Mouse (Mus musculus): ENCODE data around the gene Mcm9. TPM values are rescaled to one million over a fixed set of nuclear protein-coding genes. Genes with fewer than 3 reads are reported as not detected.
"Not testable (repeated sequence)": the region's sequence is repeated elsewhere in the genome, so short reads cannot be mapped to it uniquely, and the experiment has no call there.

The Mcm9 gene
- total RNA-seq, 2 experiments from 2014 or later = 5.2 to 5.3 TPM

DNA sequence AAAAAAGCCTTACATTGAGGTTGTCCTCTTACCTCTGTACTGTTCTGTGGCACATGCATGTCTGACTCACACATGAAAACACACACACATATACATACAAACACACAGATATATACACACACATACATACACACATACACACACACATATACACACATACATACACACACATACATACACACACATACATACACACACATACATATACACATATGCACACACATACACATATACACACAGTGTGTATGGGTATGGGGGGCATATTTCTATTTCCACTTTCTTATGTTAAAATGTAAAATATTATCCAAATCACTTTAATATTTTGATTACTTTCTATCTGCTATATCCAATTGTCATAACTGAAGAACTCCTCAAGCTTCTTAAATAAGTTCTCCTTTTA lies 121.6 kb downstream of the Mcm9 start:
- no peak for TF ChIP-seq CTCF (conservative IDR thresholded peaks at IDR 0.05)
- no peak for DNase-seq (ENCODE audit: low spot score in 2 of 2)
- peak overlapping the region; percentile 63; the same call in 1 of the 2 replicates for H3K27ac ChIP-seq
- no peak overlapping the region for H3K4me3 ChIP-seq

DNA sequence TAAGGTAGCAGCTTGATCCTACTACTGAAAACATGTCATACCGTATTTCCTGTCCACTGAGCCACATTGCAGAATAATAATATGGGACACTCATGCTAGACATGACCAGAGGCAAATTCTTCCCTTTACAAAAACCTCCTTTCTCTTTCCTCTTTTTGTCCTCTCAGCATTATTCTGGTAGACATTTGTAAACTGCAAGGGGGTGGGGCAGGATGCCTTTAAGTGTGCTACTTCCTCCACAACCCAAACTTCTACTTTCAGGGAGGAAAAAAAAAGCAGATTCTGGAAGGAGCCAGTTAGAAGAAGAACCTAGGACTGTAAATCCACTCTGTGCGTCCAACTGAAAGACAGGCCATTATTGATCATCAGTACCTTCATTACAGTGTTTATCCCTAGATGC lies 124.7 kb downstream of the Mcm9 start:
- H3K4me3 ChIP-seq = no peak overlapping the region
- DNase-seq (ENCODE audit: low spot score in 2 of 2) = no peak
- TF ChIP-seq CTCF (conservative IDR thresholded peaks at IDR 0.05) = no peak
- peak overlapping the region; percentile 29 for H3K27ac ChIP-seq

DNA sequence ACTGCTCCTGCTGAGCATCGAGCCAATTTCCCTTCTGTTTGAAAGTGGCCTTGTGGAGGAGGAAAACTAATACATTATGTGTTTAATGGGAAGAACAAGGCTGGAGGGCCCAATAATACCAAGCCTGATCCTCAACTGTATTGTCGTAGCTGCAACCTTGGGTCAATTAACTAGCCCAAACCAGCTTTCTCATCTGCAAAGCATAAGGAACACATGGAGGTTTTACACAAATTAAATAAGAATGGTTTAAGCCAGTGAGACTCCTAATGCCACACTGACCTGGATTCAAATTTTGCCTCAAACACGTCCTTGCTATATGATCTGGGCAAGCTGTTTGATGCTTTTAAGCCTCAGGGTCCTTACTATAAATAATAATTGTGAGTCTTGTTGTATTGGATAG lies 125.2 kb downstream of the Mcm9 start:
- TF ChIP-seq CTCF (conservative IDR thresholded peaks at IDR 0.05) = no peak
- no peak for DNase-seq (ENCODE audit: low spot score in 2 of 2)
- Histone ChIP-seq H3K4me3 (no peak overlapping the region), H3K27ac (peak overlapping the region; percentile 29)

DNA sequence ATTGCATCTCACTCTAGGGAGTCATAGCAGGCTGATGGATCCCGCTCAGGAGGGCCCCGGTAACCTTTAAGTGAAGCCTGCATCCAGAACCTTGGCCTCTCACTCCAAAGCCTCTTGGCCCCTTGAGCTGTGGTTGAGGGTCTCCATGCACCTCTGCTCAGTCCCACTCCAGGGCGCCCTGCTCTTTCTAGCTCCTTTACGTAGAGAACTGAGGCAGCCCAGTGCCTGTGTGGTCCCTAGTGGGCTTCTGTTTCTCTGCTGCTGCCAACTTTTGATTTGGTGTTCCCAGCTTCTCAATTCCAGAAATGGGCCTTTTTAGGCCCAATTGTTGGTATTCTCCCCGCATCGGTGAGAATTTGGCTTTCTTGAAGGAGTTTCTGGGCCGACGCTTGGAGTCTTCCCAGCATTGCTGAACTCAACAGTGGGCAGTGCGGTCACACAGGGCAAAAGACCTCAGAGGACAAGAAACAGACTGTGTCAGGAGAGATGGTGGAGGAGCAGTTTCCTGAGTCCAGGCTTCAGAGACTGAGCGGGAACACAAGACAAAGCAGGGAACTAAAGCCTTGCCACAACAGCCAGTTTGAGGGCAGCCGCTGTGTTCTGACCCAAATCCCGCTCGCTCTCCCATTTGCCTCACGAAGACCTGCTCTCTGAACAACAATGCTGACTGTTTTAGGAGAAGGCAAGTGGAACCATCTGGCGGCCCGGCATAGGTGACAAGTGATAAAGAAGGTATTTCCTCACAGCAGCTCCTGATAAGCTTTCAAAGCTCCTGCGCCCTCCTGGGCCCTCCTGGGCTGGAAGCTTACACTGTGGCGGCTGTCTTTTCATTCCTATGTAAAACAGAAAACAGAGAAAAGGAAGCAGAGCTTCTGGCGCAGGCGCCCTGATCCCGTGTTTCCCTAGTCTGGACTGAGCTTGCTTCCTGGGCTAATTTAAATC lies 127.1 kb downstream of the Mcm9 start:
- DNase-seq (ENCODE audit: low spot score in 2 of 2) = peak; percentile 47 to 72
- Histone ChIP-seq H3K4me3 (peak overlapping the region; percentile 21; the same call in 1 of the 2 replicates), H3K27ac (peak overlapping the region; percentile 86)
- TF ChIP-seq CTCF (conservative IDR thresholded peaks at IDR 0.05) = 0 out of 2 replicates have a peak, but pooled peaks have one; percentile 4

DNA sequence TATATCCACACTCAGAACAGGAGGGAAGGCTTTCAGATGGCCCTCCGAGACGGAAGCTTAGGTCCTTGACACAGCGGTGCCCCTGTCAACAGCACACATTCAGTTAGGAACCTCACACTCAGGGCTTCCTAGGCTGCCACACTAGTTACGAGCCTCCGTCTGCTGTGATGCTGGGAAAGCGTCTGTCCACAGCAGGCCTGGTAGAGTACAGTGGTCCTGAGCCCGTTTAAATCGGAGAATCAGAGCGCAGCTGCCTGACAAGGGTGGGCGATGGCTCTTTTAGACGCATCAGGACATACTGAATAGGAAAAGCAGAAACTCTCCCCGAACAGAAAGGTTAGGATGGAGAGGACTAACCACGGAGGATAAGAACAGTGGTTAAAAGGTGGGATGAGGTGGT lies 127.8 kb downstream of the Mcm9 start:
- Histone ChIP-seq H3K27ac (peak overlapping the region; percentile 86), H3K4me3 (no peak overlapping the region)
- no peak for TF ChIP-seq CTCF (conservative IDR thresholded peaks at IDR 0.05)
- no peak for DNase-seq (ENCODE audit: low spot score in 2 of 2)

DNA sequence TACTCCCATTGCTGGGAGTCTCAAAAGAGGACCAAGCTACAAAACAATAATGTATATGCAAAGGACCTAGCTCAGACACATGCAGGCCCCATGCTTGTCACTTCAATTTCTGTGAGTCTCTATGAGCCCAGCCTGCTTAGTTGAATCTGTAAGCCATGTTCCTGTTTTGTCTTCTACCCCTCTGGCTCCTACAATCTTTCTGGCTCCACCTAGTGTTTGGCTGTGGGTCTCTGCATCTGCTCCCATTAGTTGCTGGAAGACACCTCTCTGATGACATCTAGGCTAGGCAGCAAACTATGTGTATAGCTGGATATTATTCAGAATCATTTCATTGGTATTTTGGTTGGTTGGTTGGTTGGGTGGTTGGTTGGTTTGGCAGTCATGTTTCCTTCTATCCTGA lies 130.7 kb downstream of the Mcm9 start:
- no peak overlapping the region for H3K27ac ChIP-seq
- TF ChIP-seq CTCF (conservative IDR thresholded peaks at IDR 0.05) = peak; percentile 71
- no peak for DNase-seq (ENCODE audit: low spot score in 2 of 2)
- no peak overlapping the region for H3K4me3 ChIP-seq

DNA sequence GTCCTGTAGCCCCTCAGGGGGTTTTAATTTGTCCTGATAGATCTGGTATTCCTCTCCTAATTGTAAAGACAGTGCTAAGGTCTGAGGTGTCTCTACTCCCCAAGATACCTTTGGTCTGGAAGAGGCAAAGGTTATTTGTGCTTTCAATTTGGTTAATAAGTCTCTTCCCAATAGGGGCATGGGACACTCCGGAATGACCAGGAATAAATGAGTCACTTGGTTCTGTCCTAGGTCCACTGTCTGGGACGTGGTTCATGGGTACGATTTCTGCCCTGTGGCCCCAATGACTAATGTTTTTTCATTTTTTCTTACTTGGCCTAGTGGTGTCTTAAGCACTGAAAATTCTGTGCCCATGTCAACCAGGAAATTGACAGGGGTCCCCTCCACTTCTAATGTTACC lies 134.9 kb downstream of the Mcm9 start:
- not testable (repeated sequence) for DNase-seq (ENCODE audit: low spot score in 2 of 2); H3K4me3 ChIP-seq; H3K27ac ChIP-seq

DNA sequence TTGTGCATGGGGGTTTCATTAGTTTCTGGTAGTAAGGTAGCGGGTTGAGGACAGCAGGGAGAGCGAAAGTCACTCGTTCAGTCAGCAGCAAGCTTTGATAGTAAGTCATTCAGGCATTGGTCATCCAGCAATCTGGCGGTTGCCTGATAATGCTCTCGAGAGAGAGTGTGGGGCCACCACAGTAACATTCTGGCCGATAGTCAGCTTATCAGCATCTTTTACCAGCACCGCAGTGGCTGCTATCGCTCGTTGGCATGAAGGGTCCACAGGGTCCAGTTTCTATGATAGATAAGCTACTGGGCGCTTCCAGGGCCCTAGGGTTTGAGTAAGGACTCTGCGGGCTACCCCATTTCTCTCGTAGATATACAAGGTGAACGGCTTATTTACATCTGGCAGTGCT lies 136.3 kb downstream of the Mcm9 start:
- Histone ChIP-seq H3K4me3 (no peak overlapping the region), H3K27ac (no peak overlapping the region)
- DNase-seq (ENCODE audit: low spot score in 2 of 2) = no peak
- TF ChIP-seq CTCF (conservative IDR thresholded peaks at IDR 0.05) = no peak

Other genes starting within 250 kb of the Mcm9 start
- gene Asf1a, start 33.7 kb downstream of the Mcm9 start, total RNA-seq (2021) = 10 to 100 TPM; 24.4 to 27.1 TPM
- gene Fam184a, start 120.7 kb upstream of the Mcm9 start, total RNA-seq (2021) = 10 to 100 TPM; 26.6 to 32.8 TPM